Mouse (Mus musculus) cerebellum, postnatal 36 days (tissue): ENCODE results near the gene F5.
"Not testable (repeated sequence)": the region's sequence is repeated elsewhere in the genome, so short reads cannot be mapped to it uniquely, and the experiment has no call there.

Experiments
- DNase-seq, 2 experiments: peaks; one replicate each; pipeline ENCODE4 v3.0.0; 2021 to 2022; ENCODE audit warnings: mixed read lengths in 2 of 2

The F5 gene

GRCm38 (mm10) chr1:164162745-164163144, 11.1 kb downstream of the F5 start:
- no peak for DNase-seq

- no peak for DNase-seq
Observed at GRCm38 (mm10) chr1:164168818-164169217, 17.2 kb downstream of the F5 start.

- DNase-seq: no peak
Observed at GRCm38 (mm10) chr1:164170434-164170833, 18.8 kb downstream of the F5 start.

GRCm38 (mm10) chr1:164173145-164173544, 21.5 kb downstream of the F5 start:
- no peak for DNase-seq

- no peak for DNase-seq
Observed at GRCm38 (mm10) chr1:164176856-164177255, 25.2 kb downstream of the F5 start.

GRCm38 (mm10) chr1:164178429-164178828, 26.8 kb downstream of the F5 start:
- no peak for DNase-seq

GRCm38 (mm10) chr1:164184142-164184870, 32.7 kb downstream of the F5 start:
- peak; percentile 30 to 63 for DNase-seq

GRCm38 (mm10) chr1:164184871-164185223, 33.2 kb downstream of the F5 start:
- DNase-seq: no peak

GRCm38 (mm10) chr1:164185316-164185715, 33.7 kb downstream of the F5 start:
- no peak for DNase-seq

- DNase-seq: no peak
Observed at GRCm38 (mm10) chr1:164187002-164187560, 35.4 kb downstream of the F5 start.

- DNase-seq: no peak
Observed at GRCm38 (mm10) chr1:164199551-164199950, 47.9 kb downstream of the F5 start.

- no peak for DNase-seq
Observed at GRCm38 (mm10) chr1:164208437-164208836, 56.8 kb downstream of the F5 start.

- no peak for DNase-seq
Observed at GRCm38 (mm10) chr1:164210899-164211298, 59.3 kb downstream of the F5 start.

- no peak for DNase-seq
Observed at GRCm38 (mm10) chr1:164212686-164213085, 61.0 kb downstream of the F5 start.

GRCm38 (mm10) chr1:164214190-164214589, 62.6 kb downstream of the F5 start:
- no peak for DNase-seq

GRCm38 (mm10) chr1:164215097-164215496, 63.5 kb downstream of the F5 start:
- no peak for DNase-seq

- DNase-seq: no peak
Observed at GRCm38 (mm10) chr1:164215540-164215939, 63.9 kb downstream of the F5 start.

GRCm38 (mm10) chr1:164217791-164218685, 66.4 kb downstream of the F5 start:
- DNase-seq: peak; percentile 7 to 21

GRCm38 (mm10) chr1:164220261-164220660, 68.6 kb downstream of the F5 start:
- no peak for DNase-seq

GRCm38 (mm10) chr1:164223089-164223488, 71.5 kb downstream of the F5 start:
- no peak for DNase-seq

GRCm38 (mm10) chr1:164231937-164232570, 80.4 kb downstream of the F5 start:
- not testable (repeated sequence) for DNase-seq

- no peak for DNase-seq
Observed at GRCm38 (mm10) chr1:164233447-164233846, 81.8 kb downstream of the F5 start.

- no peak for DNase-seq
Observed at GRCm38 (mm10) chr1:164235078-164235477, 83.4 kb downstream of the F5 start.
